10 mouse cellular contexts compared by ENCODE assay signal in genomic region chr1:40139798-40140532, GRCm38 (mm10).
A peak's percentile ranks its signal among the peaks of the same experiment; 100 is the strongest.
DNase-seq lines count a peak whose midpoint lies in the region; ATAC-seq and TF ChIP-seq lines count a peak whose summit lies in the region.
"Had no signal": no experiment of that assay in that cellular context is flagged by ENCODE, and none has a peak within 500 bp of the region (broad histone marks: within the 10 kb centered on the region; RNA-seq: fewer than 3 reads in every experiment).

No protein-coding gene starts in this region.

- no peak overlapping the region for H3K4me3 ChIP-seq in liver, adult 2 months (ENCODE audit: insufficient read depth, low read depth, low read length)
- H3K4me3 ChIP-seq in liver, embryonic 11.5 days (ENCODE audit: low read depth, low read length): no peak overlapping the region
- no peak overlapping the region for H3K4me3 ChIP-seq in intestine, embryonic 15.5 days (replicated peaks)
- H3K4me3 ChIP-seq in forebrain, embryonic 13.5 days: no peak overlapping the region
- H3K4me3 ChIP-seq: erythroblast, embryonic 14.5 days had no signal

- no peak overlapping the region for H3K9ac ChIP-seq in liver, adult 2 months (ENCODE audit: low read depth, low read length)
- no peak overlapping the region for H3K9ac ChIP-seq in liver, embryonic 11.5 days (ENCODE audit: low read depth, low read length)
- H3K9ac ChIP-seq in intestine, embryonic 15.5 days: no peak overlapping the region
- H3K9ac ChIP-seq in forebrain, embryonic 13.5 days: no peak overlapping the region

- no peaks in the 10 kb centered on the region for H3K79me2 ChIP-seq in liver, adult 2 months (ENCODE audit: control insufficient read depth, insufficient read depth, low read length)

- TF ChIP-seq CTCF in liver, adult 2 months (IDR thresholded peaks at IDR 0.05; ENCODE audit: low read depth, low read length): no peak

- no peaks in the 10 kb centered on the region for H3K36me3 ChIP-seq in liver, adult 2 months (ENCODE audit: control insufficient read depth, insufficient read depth, low read length)
- no peaks in the 10 kb centered on the region for H3K36me3 ChIP-seq in liver, embryonic 11.5 days (ENCODE audit: control insufficient read depth, insufficient read depth, low read length)
- H3K36me3 ChIP-seq in intestine, embryonic 15.5 days: no peaks in the 10 kb centered on the region
- H3K36me3 ChIP-seq in forebrain, embryonic 13.5 days (ENCODE audit: poor library complexity, severe bottlenecking): no peaks in the 10 kb centered on the region
- H3K36me3 ChIP-seq: G1E had no signal

- TF ChIP-seq POLR2A in liver, adult 2 months (IDR thresholded peaks at IDR 0.05; ENCODE audit: extremely low read depth, insufficient read depth, low read length): no peak

- H3K4me2 ChIP-seq in liver, embryonic 11.5 days: no peak overlapping the region
- 0 out of 2 replicates have a peak overlapping the region, but pooled peaks have one; percentile 9 for H3K4me2 ChIP-seq in intestine, embryonic 15.5 days (replicated peaks)
- no peak overlapping the region for H3K4me2 ChIP-seq in forebrain, embryonic 13.5 days

- DNase-seq in liver, adult 2 months (ENCODE audit: extremely low read depth, low read depth, low spot score): peak; percentile 22
- no peak for DNase-seq in liver, embryonic 11.5 days (ENCODE audit: low spot score)
- peak; percentile 78 to 86 for DNase-seq in frontal cortex, postnatal 36 days (ENCODE audit: low spot score in 2 of 2)
- peak; percentile 27 to 85 for DNase-seq in left cerebral cortex, adult 9 months (ENCODE audit: low spot score in 2 of 2)
- DNase-seq in right cerebral cortex, postnatal 10 days (ENCODE audit: low spot score in 2 of 2): peak; percentile 85 to 87
- DNase-seq in thymus, postnatal 4 days: no peak

- H3K9me3 ChIP-seq in liver, embryonic 11.5 days (ENCODE audit: control insufficient read depth, low read length): no peaks in the 10 kb centered on the region
- H3K9me3 ChIP-seq in intestine, embryonic 15.5 days: no peaks in the 10 kb centered on the region
- no peaks in the 10 kb centered on the region for H3K9me3 ChIP-seq in forebrain, embryonic 13.5 days (replicated peaks)
- H3K9me3 ChIP-seq: G1E had no signal

- no peaks in the 10 kb centered on the region for H3K27me3 ChIP-seq in liver, adult 2 months (ENCODE audit: control insufficient read depth, insufficient read depth, low read length)
- no peaks in the 10 kb centered on the region for H3K27me3 ChIP-seq in liver, embryonic 11.5 days (replicated peaks; ENCODE audit: control insufficient read depth, insufficient read depth, low read length)
- H3K27me3 ChIP-seq in intestine, embryonic 15.5 days (replicated peaks): no peaks in the 10 kb centered on the region
- H3K27me3 ChIP-seq in forebrain, embryonic 13.5 days: no peaks in the 10 kb centered on the region

- no peaks in the 10 kb centered on the region; the same call in 1 of the 2 replicates for H3K4me1 ChIP-seq in liver, adult 2 months (ENCODE audit: control insufficient read depth, insufficient read depth, low read length)
- H3K4me1 ChIP-seq in liver, embryonic 11.5 days (replicated peaks; ENCODE audit: control insufficient read depth, insufficient read depth, low read length): no peaks in the 10 kb centered on the region
- no peaks in the 10 kb centered on the region; the same call in 1 of the 2 replicates for H3K4me1 ChIP-seq in intestine, embryonic 15.5 days (replicated peaks)
- H3K4me1 ChIP-seq in forebrain, embryonic 13.5 days: no peaks in the 10 kb centered on the region

- H3K27ac ChIP-seq in liver, adult 2 months (replicated peaks; ENCODE audit: insufficient read depth, low read depth, low read length): no peak overlapping the region
- H3K27ac ChIP-seq in liver, embryonic 11.5 days (ENCODE audit: low read depth, low read length): no peak overlapping the region
- peak overlapping the region; percentile 42; the same call in 1 of the 2 replicates for H3K27ac ChIP-seq in intestine, embryonic 15.5 days
- H3K27ac ChIP-seq in forebrain, embryonic 13.5 days: no peak overlapping the region

- WGBS in liver, adult 2 months: 76% methylated on average over 14 of the region's 14 CpGs
- WGBS in liver, embryonic 11.5 days: 68% methylated on average over 14 of the region's 14 CpGs
- WGBS in intestine, embryonic 15.5 days: 43% methylated on average over 14 of the region's 14 CpGs
- 77% methylated on average over 14 of the region's 14 CpGs for WGBS in forebrain, embryonic 13.5 days

- ATAC-seq in liver, embryonic 11.5 days (replicated peaks; ENCODE audit: low FRiP score): no peak
- ATAC-seq in intestine, embryonic 15.5 days: peak; percentile 80
- no peak for ATAC-seq in forebrain, embryonic 13.5 days

Comparison
In these comparisons a context has a peak if more than half of its experiments do, and no peak if none do; other contexts are left out.
1. DNase-seq: peak in liver, adult 2 months (single experiment), frontal cortex, postnatal 36 days (2 of 2), left cerebral cortex, adult 9 months (2 of 2) and right cerebral cortex, postnatal 10 days (2 of 2); none in liver, embryonic 11.5 days (single experiment) and thymus, postnatal 4 days (single experiment).